Mouse (Mus musculus): ENCODE measurements around the gene Kcnk6. TPM values are rescaled to one million over a fixed set of nuclear protein-coding genes. Genes with fewer than 3 reads are reported as not detected.
A peak's percentile ranks its signal among the peaks of the same experiment; 100 is the strongest.
"Not testable (repeated sequence)": the region's sequence is repeated elsewhere in the genome, so short reads cannot be mapped to it uniquely, and the experiment has no call there.

Kcnk6 gene
- polyA plus RNA-seq, 1 experiment from 2014 or later, result 1.4 TPM

DNA sequence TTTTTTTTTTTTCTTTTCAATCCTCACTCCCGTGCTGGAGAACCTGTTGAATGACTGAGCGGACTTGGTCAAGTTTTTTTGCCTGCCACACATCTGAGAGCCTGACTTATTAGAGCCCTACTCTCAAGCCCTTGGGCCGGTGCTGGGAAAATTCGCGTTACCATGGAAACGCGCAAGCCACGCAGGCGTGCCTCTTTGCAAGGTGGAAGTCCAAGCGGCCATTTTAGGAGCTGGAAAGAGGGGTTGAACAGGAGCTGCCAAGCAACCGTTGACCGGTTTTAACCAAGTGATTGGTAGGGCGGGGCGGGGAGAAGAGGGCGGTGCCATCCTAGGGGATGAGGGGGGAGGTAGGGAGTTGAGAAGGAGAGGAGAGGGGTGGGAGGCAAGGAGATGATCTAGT lies 17.5 kb downstream of the Kcnk6 start:
- H3K9ac ChIP-seq, result no peak overlapping the region
- no peak for ATAC-seq (replicated peaks)
- H3K9me3 ChIP-seq, result no peaks in the 10 kb centered on the region
- no peaks in the 10 kb centered on the region for H3K36me3 ChIP-seq (replicated peaks)
- H3K27ac ChIP-seq, result no peak overlapping the region
- 44% methylated on average over 15 of the region's 15 CpGs for WGBS
- no peak overlapping the region for H3K4me2 ChIP-seq
- H3K4me1 ChIP-seq, result peaks cover 16% of the 10 kb centered on the region
- peaks cover 7% of the 10 kb centered on the region; the same call in 1 of the 2 replicates for H3K27me3 ChIP-seq (replicated peaks)
- H3K4me3 ChIP-seq, result no peak overlapping the region

DNA sequence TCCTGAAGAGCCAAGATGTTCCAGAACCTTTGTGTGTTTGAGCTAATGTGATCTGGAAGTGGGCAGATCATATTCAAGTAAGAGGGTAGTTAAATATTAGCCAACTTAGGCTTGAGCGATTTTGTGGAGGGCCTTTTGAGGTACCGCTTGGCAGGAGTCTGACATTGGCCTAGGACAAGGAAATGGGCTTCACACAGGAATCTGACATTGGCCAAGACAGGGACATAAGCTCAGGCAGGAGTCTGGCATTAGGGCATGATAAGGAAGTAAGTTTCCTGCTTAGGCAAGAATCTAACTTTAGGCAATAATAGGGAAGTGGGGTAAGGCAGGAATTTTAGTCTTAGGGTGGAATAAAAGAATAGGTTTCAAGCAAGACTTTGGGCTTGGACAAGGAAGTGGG lies 18.1 kb downstream of the Kcnk6 start:
- no peaks in the 10 kb centered on the region for H3K36me3 ChIP-seq (replicated peaks)
- 0 out of 2 replicates have a peak overlapping the region, but pooled peaks have one; percentile 65 for H3K27ac ChIP-seq
- peaks cover 7% of the 10 kb centered on the region; the same call in 1 of the 2 replicates for H3K27me3 ChIP-seq (replicated peaks)
- no peak overlapping the region for H3K9ac ChIP-seq
- peak overlapping the region; percentile 53 for H3K4me2 ChIP-seq
- peaks cover 16% of the 10 kb centered on the region for H3K4me1 ChIP-seq
- no peak overlapping the region for H3K4me3 ChIP-seq
- no peaks in the 10 kb centered on the region for H3K9me3 ChIP-seq
- 58% methylated on average over 2 of the region's 2 CpGs for WGBS
- no peak for ATAC-seq (replicated peaks)

DNA sequence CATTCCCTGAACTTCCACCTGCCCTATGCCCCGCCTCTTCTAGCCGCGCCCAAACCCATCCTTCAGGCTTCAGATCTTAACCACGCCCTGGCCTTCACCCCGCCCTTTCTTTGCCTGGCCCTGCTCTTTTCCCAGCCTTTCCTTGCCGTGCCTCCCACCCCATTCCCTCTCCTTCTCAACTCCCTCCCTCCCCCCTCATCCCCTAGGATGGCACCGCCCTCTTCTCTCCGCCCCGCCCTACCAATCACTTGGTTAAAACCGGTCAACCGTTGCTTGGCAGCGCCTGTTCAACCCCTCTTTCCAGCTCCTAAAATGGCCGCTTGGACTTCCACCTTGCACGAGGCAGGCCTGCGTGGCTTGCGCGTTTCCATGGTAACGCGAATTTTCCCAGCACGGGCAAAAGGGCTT lies 18.6 kb downstream of the Kcnk6 start, which contains the start of gene Catsperg1:
Gene Catsperg1 (minus strand): TSS at position 361 of the 408 bp plus-strand sequence.
- Histone ChIP-seq H3K27ac (peak within 1 kb of the TSS; percentile 65), H3K4me2 (peak within 1 kb of the TSS; percentile 53), H3K4me1 (peaks cover 16% of the 10 kb centered on the region), H3K9ac (no peak within 1 kb of the TSS), H3K36me3 (replicated peaks) (no peaks in the 10 kb centered on the region), H3K9me3 (no peaks in the 10 kb centered on the region), H3K4me3 (peak within 1 kb of the TSS; percentile 33), H3K27me3 (replicated peaks) (peaks cover 7% of the 10 kb centered on the region; the same call in 1 of the 2 replicates)
- peak; percentile 88 for ATAC-seq (replicated peaks)
- 2% methylated on average over 20 of the region's 20 CpGs for WGBS

DNA sequence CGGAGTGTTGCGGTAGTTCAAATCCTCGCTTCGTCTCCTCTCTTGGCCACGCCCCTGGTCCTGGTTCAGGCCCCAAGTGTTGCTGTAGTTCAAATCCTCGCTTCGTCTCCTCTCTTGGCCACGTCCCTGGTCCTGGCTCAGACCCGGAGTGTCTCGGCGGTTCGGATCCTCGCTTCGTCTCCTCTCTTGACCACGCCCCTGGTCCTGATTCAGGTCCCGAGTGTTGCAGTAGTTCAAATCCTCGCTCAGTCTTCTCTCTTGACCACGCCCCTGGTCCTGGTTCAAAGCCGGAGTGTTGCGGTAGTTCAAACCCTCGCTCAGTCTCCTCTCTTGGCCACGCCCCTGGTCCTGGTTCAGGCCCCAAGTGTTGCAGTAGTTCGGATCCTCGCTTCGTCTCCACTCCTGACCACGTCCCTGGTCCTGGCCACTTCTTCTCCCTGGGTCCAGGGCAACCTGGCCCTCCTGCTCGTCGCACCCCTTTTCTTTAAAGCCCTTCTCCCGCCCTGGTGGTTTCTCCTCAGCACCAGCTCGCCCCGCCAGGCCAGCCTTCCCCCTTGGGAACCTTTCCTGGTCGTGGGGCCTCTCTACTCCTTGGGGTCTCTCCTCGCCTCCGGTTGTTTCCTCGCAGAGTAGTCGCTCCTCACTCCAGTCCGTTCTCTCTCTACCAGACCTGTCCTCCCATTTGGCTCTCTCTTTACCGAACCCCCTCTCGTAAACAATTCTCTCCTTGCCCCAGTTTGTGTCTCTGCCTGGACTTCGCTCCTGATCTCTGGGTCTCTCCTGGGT lies 19.3 kb downstream of the Kcnk6 start:
- not testable (repeated sequence) for H3K9me3 ChIP-seq; H3K9ac ChIP-seq; H3K27me3 ChIP-seq (replicated peaks); H3K36me3 ChIP-seq (replicated peaks)
- H3K4me2 ChIP-seq, result peak overlapping the region; percentile 53
- 17% methylated on average over 40 of the region's 40 CpGs for WGBS
- peak; percentile 37; the same call in 1 of the 2 replicates for ATAC-seq (replicated peaks)
- peak overlapping the region; percentile 33 for H3K4me3 ChIP-seq
- H3K27ac ChIP-seq, result peak overlapping the region; percentile 65; the same call in 1 of the 2 replicates
- H3K4me1 ChIP-seq, result peaks cover 16% of the 10 kb centered on the region

DNA sequence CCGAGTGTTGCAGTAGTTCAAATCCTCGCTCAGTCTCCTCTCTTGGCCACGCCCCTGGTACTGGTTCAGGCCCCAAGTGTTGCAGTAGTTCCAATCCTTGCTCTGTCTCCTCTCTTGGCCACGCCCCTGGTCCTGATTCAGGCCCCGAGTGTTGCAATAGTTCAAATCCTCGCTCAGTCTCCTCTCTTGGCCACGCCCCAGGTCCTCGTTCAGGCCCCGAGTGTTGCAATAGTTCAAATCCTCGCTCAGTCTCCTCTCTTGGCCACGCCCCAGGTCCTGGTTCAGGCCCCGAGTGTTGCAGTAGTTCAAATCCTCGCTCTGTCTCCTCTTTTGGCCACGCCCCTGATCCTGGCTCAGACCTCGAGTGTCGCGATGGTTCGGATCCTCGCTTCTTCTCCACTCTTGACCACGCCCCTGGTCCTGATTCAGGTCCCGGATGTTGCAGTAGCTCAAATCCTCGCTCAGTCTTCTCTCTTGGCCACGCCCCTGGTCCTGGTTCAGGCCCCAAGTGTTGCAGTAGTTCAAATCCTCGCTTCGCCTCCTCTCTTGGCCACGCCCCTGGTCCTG lies 20.0 kb downstream of the Kcnk6 start:
- ATAC-seq (replicated peaks), result no peak
- Histone ChIP-seq H3K4me3 (no peak overlapping the region), H3K4me1 (peaks cover 16% of the 10 kb centered on the region), H3K27me3 (replicated peaks) (peaks cover 7% of the 10 kb centered on the region; the same call in 1 of the 2 replicates), H3K9me3 (no peaks in the 10 kb centered on the region), H3K4me2 (peak overlapping the region; percentile 53), H3K27ac (no peak overlapping the region), H3K36me3 (replicated peaks) (no peaks in the 10 kb centered on the region), H3K9ac (no peak overlapping the region)
- 14% methylated on average over 26 of the region's 26 CpGs for WGBS

DNA sequence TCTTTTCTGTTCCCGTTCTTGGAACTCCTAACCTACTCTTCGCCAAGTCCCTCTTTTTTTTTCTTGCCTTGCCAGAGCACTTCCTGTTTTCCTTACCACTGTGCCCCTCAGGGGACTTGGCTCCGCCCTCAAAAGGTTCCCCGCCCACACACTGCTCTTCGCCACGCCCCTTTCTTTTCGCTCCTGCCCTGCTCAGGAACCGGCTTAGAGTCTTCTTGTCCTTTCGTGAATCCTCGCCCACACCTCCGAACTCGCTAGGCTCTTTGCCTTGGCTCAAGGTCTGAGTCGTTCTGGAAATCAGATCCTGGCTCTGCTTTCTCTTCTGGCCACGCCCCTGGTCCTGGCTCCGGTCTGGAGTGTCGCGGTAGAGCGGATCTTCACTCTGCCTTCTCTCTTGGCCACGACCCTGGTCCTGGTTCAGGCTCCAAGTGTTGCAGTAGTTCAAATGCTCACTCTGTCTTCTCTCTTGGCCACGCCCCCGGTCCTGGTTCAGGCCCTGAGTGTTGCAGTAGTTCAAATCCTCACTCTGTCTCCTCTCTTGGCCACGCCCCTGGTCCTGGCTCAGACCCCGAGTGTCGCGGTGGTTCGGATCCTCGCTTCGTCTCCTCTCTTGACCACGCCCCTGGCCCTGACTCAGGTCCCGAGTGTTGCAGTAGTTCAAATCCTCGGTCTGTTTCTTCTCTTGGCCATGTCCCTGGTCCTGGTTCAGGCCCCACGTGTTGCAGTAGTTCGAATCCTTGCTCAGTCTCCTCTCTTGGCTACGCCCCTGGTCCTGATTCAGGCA lies 20.7 kb downstream of the Kcnk6 start:
- peaks cover 16% of the 10 kb centered on the region for H3K4me1 ChIP-seq
- no peak overlapping the region for H3K27ac ChIP-seq
- 5% methylated on average over 34 of the region's 34 CpGs for WGBS
- H3K4me2 ChIP-seq, result peak overlapping the region; percentile 46
- H3K9ac ChIP-seq, result peak overlapping the region; percentile 10; the same call in 1 of the 2 replicates
- H3K4me3 ChIP-seq, result peak overlapping the region; percentile 33
- H3K36me3 ChIP-seq (replicated peaks), result no peaks in the 10 kb centered on the region
- H3K9me3 ChIP-seq, result no peaks in the 10 kb centered on the region
- H3K27me3 ChIP-seq (replicated peaks), result peaks cover 7% of the 10 kb centered on the region; the same call in 1 of the 2 replicates
- ATAC-seq (replicated peaks), result peak; percentile 31; the same call in 1 of the 2 replicates

DNA sequence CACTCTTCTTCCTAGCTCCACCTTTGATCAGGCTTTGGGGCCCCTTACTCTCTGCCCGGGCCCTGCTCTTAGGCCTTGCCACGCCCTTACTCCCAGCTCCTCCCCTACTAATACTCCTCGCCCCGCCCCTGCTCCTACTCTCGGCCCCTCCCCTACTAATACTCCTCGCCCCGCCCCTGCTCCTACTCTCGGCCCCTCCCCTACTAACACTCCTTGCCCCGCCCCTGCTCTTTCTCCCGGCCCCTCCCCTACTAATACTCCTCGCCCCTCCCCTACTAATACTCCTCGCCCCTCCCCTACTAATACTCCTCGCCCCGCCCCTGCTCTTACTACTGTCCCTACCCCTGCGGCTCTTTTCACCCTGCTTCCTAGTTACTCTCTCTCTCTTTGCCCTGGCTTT lies 21.3 kb downstream of the Kcnk6 start:
- H3K4me2 ChIP-seq, result peak overlapping the region; percentile 46
- not testable (repeated sequence) for ATAC-seq (replicated peaks); H3K9ac ChIP-seq; H3K9me3 ChIP-seq; H3K27me3 ChIP-seq (replicated peaks); H3K36me3 ChIP-seq (replicated peaks); H3K27ac ChIP-seq
- WGBS, result 27% methylated on average over 15 of the region's 15 CpGs
- H3K4me1 ChIP-seq, result peaks cover 16% of the 10 kb centered on the region
- peak overlapping the region; percentile 33 for H3K4me3 ChIP-seq

DNA sequence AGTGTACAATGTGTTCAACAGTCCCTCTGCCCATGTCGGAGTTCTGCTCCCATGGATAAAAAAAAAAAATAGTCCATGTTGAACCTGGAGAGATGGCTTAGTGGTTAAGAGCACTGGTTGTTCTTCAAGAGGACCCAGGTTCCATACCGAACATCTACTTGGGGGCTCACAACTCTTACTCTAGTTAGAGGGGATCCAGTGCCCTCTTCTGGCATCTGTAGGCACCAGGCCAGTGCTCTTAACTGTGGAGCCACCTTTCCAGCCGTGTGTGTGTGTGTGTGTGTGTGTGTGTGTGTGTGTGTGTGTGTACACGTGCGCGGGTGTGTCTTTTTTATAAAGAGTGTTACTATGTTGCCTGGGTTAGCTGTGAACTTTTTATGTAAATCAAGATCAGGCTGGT lies 29.7 kb downstream of the Kcnk6 start:
- 83% methylated on average over 6 of the region's 6 CpGs for WGBS
- H3K4me3 ChIP-seq, result no peak overlapping the region
- H3K9ac ChIP-seq, result no peak overlapping the region
- no peak overlapping the region for H3K4me2 ChIP-seq
- H3K4me1 ChIP-seq, result no peaks in the 10 kb centered on the region
- ATAC-seq (replicated peaks), result no peak
- no peaks in the 10 kb centered on the region for H3K36me3 ChIP-seq (replicated peaks)
- H3K27ac ChIP-seq, result no peak overlapping the region
- H3K9me3 ChIP-seq, result no peaks in the 10 kb centered on the region
- H3K27me3 ChIP-seq (replicated peaks), result no peaks in the 10 kb centered on the region

DNA sequence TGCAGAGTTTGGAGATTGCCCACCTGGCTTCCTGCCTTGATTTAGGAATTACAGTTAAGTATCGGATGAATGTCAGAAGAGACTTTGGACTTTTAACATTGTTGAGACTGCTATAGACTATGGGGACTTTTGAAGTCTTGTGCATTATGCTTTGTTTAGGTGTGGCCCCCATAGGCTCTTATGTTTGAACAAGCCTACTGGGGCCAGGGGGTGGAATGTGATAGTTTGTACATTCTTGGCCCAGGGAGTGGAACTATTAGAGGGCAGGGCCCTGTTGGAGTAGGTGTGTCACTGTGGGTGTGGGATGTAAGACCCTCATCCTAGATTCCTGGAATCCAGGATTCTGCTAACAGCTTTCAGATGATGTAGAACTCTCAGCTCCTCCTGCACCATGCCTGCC lies 38.1 kb downstream of the Kcnk6 start:
- H3K4me3 ChIP-seq; H3K4me1 ChIP-seq; H3K9ac ChIP-seq; H3K4me2 ChIP-seq; H3K9me3 ChIP-seq; H3K36me3 ChIP-seq (replicated peaks); H3K27ac ChIP-seq; ATAC-seq (replicated peaks); H3K27me3 ChIP-seq (replicated peaks): not testable (repeated sequence)
- WGBS, result 88% methylated on average over 1 of the region's 1 CpGs

DNA sequence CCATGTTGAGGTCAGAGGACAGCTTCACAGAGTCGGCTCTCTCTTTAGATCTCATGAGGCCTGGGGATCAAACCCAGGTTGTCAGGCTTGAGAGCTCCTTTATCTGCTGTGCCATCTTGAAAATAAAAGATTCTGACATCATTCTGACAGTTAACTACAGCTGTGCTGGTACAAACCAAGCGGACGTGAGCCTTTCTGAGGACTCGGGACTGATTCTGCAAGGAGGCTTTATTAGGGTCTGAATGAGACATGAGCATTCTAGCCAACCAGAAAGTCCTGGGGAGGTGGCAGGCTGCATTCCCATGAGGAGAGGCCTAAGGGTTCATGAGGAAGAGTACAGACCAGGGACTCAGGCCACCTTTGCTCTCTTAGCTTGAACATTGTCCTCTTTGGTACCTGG lies 51.0 kb downstream of the Kcnk6 start:
- not testable (repeated sequence) for ATAC-seq (replicated peaks)
- peak overlapping the region; percentile 71; the same call in 1 of the 2 replicates for H3K4me2 ChIP-seq
- WGBS, result 86% methylated on average over 4 of the region's 4 CpGs

DNA sequence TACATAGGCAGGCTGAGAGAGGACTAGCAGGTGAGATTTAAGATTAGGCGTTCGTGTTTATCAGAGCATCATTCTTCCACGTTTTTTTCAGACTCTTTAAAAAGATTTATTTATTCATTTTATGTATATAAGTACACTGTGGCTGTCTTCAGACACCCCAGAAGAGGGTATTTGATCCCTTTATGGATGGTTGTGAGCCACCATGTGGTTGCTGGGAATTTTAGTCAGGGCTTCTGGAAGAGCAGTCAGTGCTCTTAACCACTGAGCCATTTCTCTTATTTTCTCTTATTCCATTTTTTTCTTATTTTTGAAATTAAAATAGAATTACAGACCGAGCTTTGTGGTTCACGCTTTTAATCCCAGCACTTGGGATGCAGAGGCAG lies 51.5 kb downstream of the Kcnk6 start:
- peak overlapping the region; percentile 71 for H3K4me2 ChIP-seq
- H3K9ac ChIP-seq, result peak overlapping the region; percentile 8; the same call in 1 of the 2 replicates
- peak; percentile 56 for ATAC-seq (replicated peaks)
- no peaks in the 10 kb centered on the region for H3K9me3 ChIP-seq
- H3K27me3 ChIP-seq (replicated peaks), result 0 out of 2 replicates have a peak, but pooled peaks cover under 1% of the 10 kb centered on the region
- H3K4me1 ChIP-seq, result peaks cover 21% of the 10 kb centered on the region
- 41% methylated on average over 5 of the region's 5 CpGs for WGBS
- H3K36me3 ChIP-seq (replicated peaks), result peaks cover 6% of the 10 kb centered on the region; the same call in 1 of the 2 replicates
- H3K27ac ChIP-seq, result peak overlapping the region; percentile 79
- peak overlapping the region; percentile 78 for H3K4me3 ChIP-seq

More for the DNA sequence above, 51.0 kb downstream of the Kcnk6 start:
- Histone ChIP-seq H3K27ac (peak overlapping the region; percentile 79), H3K4me3 (0 out of 2 replicates have a peak overlapping the region, but pooled peaks have one; percentile 78), H3K4me1 (peaks cover 21% of the 10 kb centered on the region)
- H3K36me3 ChIP-seq (replicated peaks); H3K27me3 ChIP-seq (replicated peaks); H3K9ac ChIP-seq; H3K9me3 ChIP-seq: not testable (repeated sequence)
